Mouse (Mus musculus): ENCODE results near the gene Abca1.

GRCm38 (mm10) chr4:53082451-53082850, 77.2 kb downstream of the Abca1 start:
- TF ChIP-seq GATA1 (IDR thresholded peaks at IDR 0.05; ENCODE audit: borderline replicate concordance, low read length) (no peak), FLI1 (IDR thresholded peaks at IDR 0.05; ENCODE audit: low read length) (no peak)
